Mouse (Mus musculus) urinary bladder, postnatal 14 days (tissue): ENCODE measurements around the gene Selenbp1.

Source experiments
- DNase-seq: peaks from one replicate; pipeline ENCODE4 v3.0.0; 2021; ENCODE audit warnings: low spot score

The Selenbp1 gene

DNA sequence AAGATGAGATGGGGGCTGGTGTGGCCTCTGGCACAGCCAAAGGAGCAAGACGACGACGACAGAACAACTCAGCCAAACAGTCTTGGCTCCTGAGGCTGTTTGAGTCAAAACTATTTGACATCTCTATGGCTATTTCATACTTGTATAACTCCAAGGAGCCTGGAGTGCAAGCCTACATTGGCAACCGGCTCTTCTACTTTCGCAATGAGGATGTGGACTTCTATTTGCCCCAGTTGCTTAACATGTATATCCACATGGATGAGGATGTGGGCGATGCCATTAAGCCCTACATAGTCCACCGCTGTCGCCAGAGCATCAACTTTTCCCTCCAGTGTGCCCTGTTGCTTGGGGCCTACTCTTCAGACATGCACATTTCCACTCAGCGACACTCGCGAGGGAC is 51.5 kb downstream of the Selenbp1 start:
- no peak for DNase-seq

DNA sequence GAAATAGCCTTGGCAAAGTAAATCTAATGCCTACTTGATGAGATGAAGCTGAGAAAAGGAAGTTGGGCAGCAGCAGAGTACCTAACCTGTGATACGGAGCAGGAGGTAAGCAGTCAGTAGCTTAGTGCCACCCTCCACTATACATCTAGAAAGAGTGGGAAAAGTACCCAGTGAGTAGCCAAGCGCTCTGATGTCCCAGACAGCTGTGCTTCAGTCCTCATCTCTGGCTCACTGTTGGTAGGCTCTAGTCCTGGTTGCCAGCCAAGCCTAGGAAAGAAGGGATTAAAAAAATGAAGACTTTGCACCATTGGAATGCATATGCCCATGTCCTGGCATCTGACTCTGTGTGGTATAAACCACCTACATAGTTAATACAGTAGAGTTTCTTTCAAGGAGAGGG is 52.7 kb downstream of the Selenbp1 start:
- no peak for DNase-seq

DNA sequence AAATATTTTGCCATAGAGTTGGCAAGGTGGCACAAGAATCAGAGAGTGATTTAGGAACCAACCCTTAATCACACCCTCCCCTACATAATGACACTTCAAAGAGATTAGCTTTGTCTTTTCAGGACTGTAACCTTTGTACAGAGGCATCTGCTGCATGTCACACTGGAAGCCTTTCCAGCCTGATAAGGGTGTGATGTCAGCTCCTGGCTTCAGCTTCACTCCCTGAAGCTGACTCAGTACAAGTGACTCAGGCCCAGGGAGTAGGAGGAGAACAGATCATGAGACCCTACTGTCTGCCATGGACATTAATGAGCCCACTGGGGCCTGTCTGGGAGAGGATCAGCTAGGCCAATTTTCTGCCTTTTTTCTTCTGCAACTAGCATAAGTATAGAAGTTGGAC is 54.7 kb downstream of the Selenbp1 start:
- DNase-seq, result peak; percentile 79

DNA sequence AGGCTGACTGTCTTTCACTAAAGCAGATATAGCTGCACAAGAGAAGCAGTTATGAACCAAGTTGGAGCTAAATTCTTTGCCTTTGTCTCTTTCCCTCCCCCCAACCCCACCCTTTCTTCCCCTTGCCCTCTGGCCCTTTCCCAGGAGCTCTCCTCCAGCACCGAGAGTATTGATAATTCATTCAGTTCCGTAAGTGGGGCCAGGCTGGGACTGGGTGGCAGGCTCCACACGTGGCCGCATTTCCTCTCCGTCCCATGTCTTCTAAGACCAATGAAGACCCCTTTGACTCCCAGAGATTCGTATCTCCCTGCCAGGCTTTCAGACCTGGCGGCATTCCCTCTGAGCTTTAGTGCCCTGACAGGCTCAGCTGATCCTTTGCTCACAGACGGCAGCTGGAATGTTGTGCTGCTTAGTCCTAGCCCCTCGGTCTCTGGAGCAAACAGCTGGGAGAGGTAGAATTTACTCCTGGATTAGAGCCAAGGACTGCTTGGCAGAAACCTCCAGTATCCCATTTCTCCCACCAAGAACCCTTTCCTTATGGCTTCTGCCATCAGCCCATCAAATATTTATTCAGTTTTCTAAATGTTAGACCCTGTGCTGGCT is 56.4 kb downstream of the Selenbp1 start:
- DNase-seq, result no peak
